Mouse (Mus musculus) myocyte (in vitro differentiated cells): ENCODE data around the gene Grin2a. TPM values are rescaled to one million over a fixed set of nuclear protein-coding genes. Genes with fewer than 3 reads are reported as not detected.

Experiments used
- H3K27me3 ChIP-seq: one replicate; pipeline ENCODE4 v1.6.1; 2011; ENCODE audit not compliant: control insufficient read depth, insufficient read depth, insufficient read length
- H3K36me3 ChIP-seq: one replicate; pipeline ENCODE4 v1.6.1; 2011; ENCODE audit not compliant: control insufficient read depth, insufficient read depth
- H3K4me2 ChIP-seq: one replicate; pipeline ENCODE4 v1.6.1; 2011; ENCODE audit warnings: low read depth, control low read depth
- H3K4me3 ChIP-seq: one replicate; pipeline ENCODE4 v1.5.1; 2011; ENCODE audit warnings: mild to moderate bottlenecking, control low read depth, moderate library complexity
- H3K79me2 ChIP-seq: one replicate; pipeline ENCODE4 v1.6.1; 2011; ENCODE audit not compliant: control insufficient read depth, insufficient read depth
- H3ac ChIP-seq: one replicate; pipeline ENCODE4 v1.6.1; 2011; ENCODE audit not compliant: control insufficient read depth, insufficient read length
- CEBPB ChIP-seq: IDR thresholded peaks from 2 replicates; pipeline ENCODE4 v1.6.1; 2011; ENCODE audit warnings: mild to moderate bottlenecking, moderate library complexity; ENCODE audit not compliant: poor library complexity, insufficient read depth, severe bottlenecking
- E2F4 ChIP-seq: IDR thresholded peaks from one replicate; pipeline ENCODE4 v1.6.1; 2011; ENCODE audit warnings: mild to moderate bottlenecking, control low read depth, moderate library complexity; ENCODE audit not compliant: insufficient read depth
- MAX ChIP-seq: IDR thresholded peaks from one replicate; pipeline ENCODE4 v1.6.1; 2011; ENCODE audit warnings: low read depth, mild to moderate bottlenecking, control low read depth
- MYOD1 ChIP-seq, 3 experiments: IDR thresholded peaks; one replicate each; pipeline ENCODE4 v1.6.1; 2011; ENCODE audit warnings: control low read depth in 2 of 3, low read depth in 2 of 3, mild to moderate bottlenecking in 2 of 3, moderate library complexity in 1 of 3; ENCODE audit not compliant: insufficient read length in 2 of 3, control insufficient read depth in 1 of 3
- MYOG ChIP-seq, 3 experiments: IDR thresholded peaks; one replicate each; pipeline ENCODE4 v1.6.1; 2011; ENCODE audit warnings: control low read depth in 2 of 3, low read depth in 2 of 3, mild to moderate bottlenecking in 2 of 3; ENCODE audit not compliant: insufficient read length in 2 of 3, control insufficient read depth in 1 of 3, insufficient read depth in 1 of 3
- POLR2A ChIP-seq: IDR thresholded peaks from one replicate; pipeline ENCODE4 v1.6.1; 2011; ENCODE audit warnings: low read depth, mild to moderate bottlenecking, control low read depth, moderate library complexity; ENCODE audit not compliant: insufficient read length
- POLR2AphosphoS2 ChIP-seq: IDR thresholded peaks from one replicate; pipeline ENCODE4 v1.6.1; 2011; ENCODE audit warnings: low read depth, control low read depth; ENCODE audit not compliant: insufficient read length
- REST ChIP-seq: IDR thresholded peaks from one replicate; pipeline ENCODE4 v1.6.1; 2011; ENCODE audit warnings: mild to moderate bottlenecking, control low read depth, moderate library complexity; ENCODE audit not compliant: insufficient read depth, insufficient read length
- SRF ChIP-seq: IDR thresholded peaks from one replicate; pipeline ENCODE4 v1.6.1; 2011; ENCODE audit warnings: low read depth; ENCODE audit not compliant: control insufficient read depth, insufficient read length
- TCF12 ChIP-seq: IDR thresholded peaks from one replicate; pipeline ENCODE4 v1.6.1; 2011; ENCODE audit warnings: mild to moderate bottlenecking, control low read depth; ENCODE audit not compliant: poor library complexity, insufficient read depth, severe bottlenecking
- TCF3 ChIP-seq: IDR thresholded peaks from one replicate; pipeline ENCODE4 v1.6.1; 2011; ENCODE audit warnings: low read depth, control low read depth; ENCODE audit not compliant: insufficient read length
- USF1 ChIP-seq: IDR thresholded peaks from one replicate; pipeline ENCODE4 v1.6.1; 2011; ENCODE audit warnings: low read depth, mild to moderate bottlenecking, control low read depth, moderate library complexity
- polyA plus RNA-seq: library from polyadenylated mRNA; unstranded; fragments of >200 nt; fragmentation: generic; extraction: Trizol; gene quantifications from one replicate; pipeline ENCODE4 v1.2.1, GENCODE M21; 2012; ENCODE audit warnings: missing spikeins

Grin2a gene
- 0.01 TPM for polyA plus RNA-seq

DNA sequence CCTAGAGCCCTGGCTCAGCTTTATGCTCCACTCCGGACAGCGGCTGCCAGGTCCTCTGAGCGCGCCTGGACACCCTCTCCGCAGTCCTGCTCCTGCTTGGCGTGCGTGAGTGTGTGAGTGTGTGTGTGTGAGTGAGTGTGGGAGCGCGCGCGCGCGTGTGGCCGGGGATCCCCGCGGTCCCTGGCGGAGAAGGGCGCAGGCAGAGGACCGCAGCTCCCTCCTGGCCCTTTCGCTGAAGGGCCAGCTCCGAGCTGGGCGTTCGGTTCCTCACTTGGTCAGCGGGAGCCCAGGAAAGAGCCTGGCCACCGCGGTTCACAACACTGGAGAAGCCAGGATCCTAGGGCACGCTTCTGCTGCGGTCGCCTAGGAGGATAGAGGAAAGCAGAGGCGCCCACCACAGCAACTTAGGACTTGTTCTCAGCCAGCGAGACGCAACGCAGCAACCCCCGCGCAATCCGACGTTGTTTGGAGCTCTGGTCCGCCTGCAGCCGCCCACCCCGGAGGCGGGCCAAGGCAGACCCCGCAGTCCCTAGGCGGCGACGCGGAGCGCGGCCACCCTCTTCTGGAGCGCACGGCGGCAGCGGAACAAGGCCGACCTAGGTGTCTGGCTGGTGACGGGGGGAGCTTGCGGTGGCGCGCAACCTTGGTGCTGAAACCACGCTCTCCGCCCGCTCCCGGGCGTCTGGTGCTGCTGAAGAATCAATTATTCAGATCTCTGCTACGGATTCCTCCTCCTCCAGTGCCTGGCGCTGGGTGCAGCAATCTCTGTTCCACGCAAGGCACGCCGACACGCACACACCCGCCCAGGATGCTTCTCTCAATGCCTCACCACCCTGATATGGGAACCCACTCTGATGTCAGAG is at the start of gene Grin2a:
Gene Grin2a, minus strand, starts transcription at position 610 of the 863 bp plus-strand sequence.
- no peak within 1 kb of the TSS for H3K4me3 ChIP-seq
- TF ChIP-seq MAX (no peak), POLR2A (no peak), CEBPB (no peak), MYOG (IDR thresholded peaks at IDR 0.05; ENCODE audit: control insufficient read depth in 1 of 3, insufficient read depth in 1 of 3, insufficient read length in 2 of 3, low read depth in 2 of 3) (no peak), E2F4 (no peak), TCF12 (no peak), USF1 (no peak), POLR2AphosphoS2 (no peak), TCF3 (no peak), SRF (no peak), REST (no peak), MYOD1 (IDR thresholded peaks at IDR 0.05; ENCODE audit: control insufficient read depth in 1 of 3, insufficient read length in 2 of 3, low read depth in 2 of 3) (no peak)
- peaks cover 21% of the 10 kb centered on the region for H3K27me3 ChIP-seq

DNA sequence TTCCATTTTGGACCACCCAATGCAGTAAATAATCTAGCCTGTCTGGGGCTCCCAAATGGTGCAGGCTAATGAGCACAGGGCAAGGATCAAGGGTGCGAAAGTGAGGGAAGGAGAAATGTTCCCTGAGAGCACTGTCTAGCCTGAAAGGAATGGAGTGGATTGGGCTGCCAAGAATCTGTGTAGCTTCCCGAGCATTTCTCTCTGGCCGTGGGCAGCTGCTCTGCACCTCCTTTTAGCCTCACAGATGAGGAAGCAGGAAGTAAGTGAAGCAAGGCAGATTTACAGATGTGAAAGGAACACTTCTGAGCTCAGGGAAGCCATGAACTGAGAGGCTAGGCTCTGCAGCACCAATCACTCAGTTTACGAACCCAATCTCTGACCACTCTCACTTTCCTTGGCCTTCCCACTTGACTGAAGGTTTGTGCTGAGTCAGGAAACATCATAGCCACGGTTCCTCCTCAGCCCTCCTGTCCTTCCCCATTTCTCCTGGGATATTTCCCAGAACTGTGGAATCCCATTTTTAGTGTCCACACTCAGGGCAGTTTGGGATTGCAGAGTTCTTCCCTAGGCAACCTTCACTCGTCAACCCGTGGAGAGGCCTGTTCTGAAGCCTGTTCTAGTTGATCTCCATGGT is 40.3 kb upstream of the Grin2a start:
- no peak overlapping the region for H3K4me2 ChIP-seq
- no peak overlapping the region for H3K4me3 ChIP-seq
- no peaks in the 10 kb centered on the region for H3K36me3 ChIP-seq
- TF ChIP-seq MYOD1 (IDR thresholded peaks at IDR 0.05; ENCODE audit: control insufficient read depth in 1 of 3, insufficient read length in 2 of 3, low read depth in 2 of 3) (no peak), SRF (no peak), TCF12 (no peak), MAX (no peak), CEBPB (no peak), USF1 (no peak), E2F4 (no peak), TCF3 (no peak), MYOG (IDR thresholded peaks at IDR 0.05; ENCODE audit: control insufficient read depth in 1 of 3, insufficient read depth in 1 of 3, insufficient read length in 2 of 3, low read depth in 2 of 3) (no peak)
- H3K27me3 ChIP-seq: no peaks in the 10 kb centered on the region
- H3ac ChIP-seq: no peak overlapping the region
- no peaks in the 10 kb centered on the region for H3K79me2 ChIP-seq

More for the DNA sequence above, at the start of gene Grin2a:
- Histone ChIP-seq H3ac (no peak within 1 kb of the TSS), H3K36me3 (no peaks in the 10 kb centered on the region), H3K79me2 (no peaks in the 10 kb centered on the region), H3K4me2 (no peak within 1 kb of the TSS)

DNA sequence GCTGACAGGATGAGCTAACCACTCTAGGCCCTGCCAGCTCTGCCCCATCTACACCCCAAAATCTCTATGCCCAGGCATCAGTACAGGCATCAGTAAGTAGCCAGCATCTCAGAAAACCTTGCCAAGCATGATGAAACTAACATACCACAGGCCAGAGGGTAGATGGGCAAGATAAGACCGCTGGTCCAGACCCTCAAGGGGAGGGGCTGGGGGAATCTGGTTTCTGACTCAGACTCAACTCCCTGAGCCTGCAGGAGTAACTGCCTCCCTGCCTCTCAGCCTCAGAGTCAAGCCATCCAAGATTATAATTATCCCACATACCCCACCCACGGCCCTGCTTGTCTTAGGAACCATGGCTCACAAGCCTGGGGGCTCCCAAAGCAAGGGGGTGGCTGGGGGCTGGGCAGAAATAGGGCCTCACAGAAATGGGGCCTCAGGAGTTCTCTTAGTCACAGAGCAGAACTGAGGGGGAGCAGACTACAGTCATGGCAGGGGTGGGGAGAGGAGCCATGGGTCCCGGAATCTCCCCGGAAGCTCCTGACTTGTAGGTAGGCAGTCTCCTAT is 38.1 kb upstream of the Grin2a start:
- TF ChIP-seq MYOG (IDR thresholded peaks at IDR 0.05; ENCODE audit: control insufficient read depth in 1 of 3, insufficient read depth in 1 of 3, insufficient read length in 2 of 3, low read depth in 2 of 3) (no peak), REST (no peak), POLR2A (no peak), TCF12 (no peak), CEBPB (no peak), USF1 (no peak), TCF3 (no peak), E2F4 (no peak), MAX (no peak), MYOD1 (IDR thresholded peaks at IDR 0.05; ENCODE audit: control insufficient read depth in 1 of 3, insufficient read length in 2 of 3, low read depth in 2 of 3) (no peak), SRF (no peak), POLR2AphosphoS2 (no peak)
- Histone ChIP-seq H3K36me3 (no peaks in the 10 kb centered on the region), H3K27me3 (no peaks in the 10 kb centered on the region), H3K79me2 (no peaks in the 10 kb centered on the region), H3ac (no peak overlapping the region), H3K4me3 (no peak overlapping the region), H3K4me2 (no peak overlapping the region)

DNA sequence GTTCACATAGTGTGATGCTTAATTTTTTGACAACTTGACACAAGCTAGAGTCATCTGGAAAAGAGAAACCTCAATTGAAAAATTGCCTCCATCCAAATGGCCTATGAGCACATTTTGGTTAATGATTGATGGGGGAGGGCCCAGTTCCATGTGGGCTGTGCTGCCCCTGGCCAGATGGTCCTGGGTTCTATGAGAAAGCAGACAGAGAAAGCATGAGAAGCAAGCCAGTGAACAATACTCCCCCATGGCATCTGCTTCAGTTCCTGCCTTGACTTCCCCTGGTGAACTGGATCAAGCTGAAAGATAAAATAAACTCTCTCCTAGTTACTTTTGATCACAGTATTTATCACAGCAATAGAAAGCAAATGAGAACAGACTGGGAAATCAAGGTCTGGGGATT is 36.5 kb upstream of the Grin2a start:
- Histone ChIP-seq H3ac (no peak overlapping the region), H3K4me3 (no peak overlapping the region), H3K4me2 (no peak overlapping the region), H3K36me3 (no peaks in the 10 kb centered on the region), H3K27me3 (no peaks in the 10 kb centered on the region), H3K79me2 (no peaks in the 10 kb centered on the region)
- TF ChIP-seq MYOD1 (IDR thresholded peaks at IDR 0.05; ENCODE audit: control insufficient read depth in 1 of 3, insufficient read length in 2 of 3, low read depth in 2 of 3) (no peak), TCF3 (no peak), REST (no peak), POLR2A (no peak)
